Mouse (Mus musculus) brain, embryonic 14.5 days (tissue): Measurements from ENCODE around the gene Wfdc3.

Experiments
- CTCF ChIP-seq: fragments of 200-500 bp; IDR thresholded peaks from 2 replicates; pipeline ENCODE4 v1.5.1; 2012; ENCODE audit warnings: inconsistent platforms, mild to moderate bottlenecking, moderate library complexity, borderline replicate concordance; ENCODE audit not compliant: insufficient read depth, insufficient read length; ENCODE audit errors: extremely low read depth
- POLR2A ChIP-seq: fragments of 200-500 bp; IDR thresholded peaks from 2 replicates; pipeline ENCODE4 v1.6.1; 2012; ENCODE audit warnings: mild to moderate bottlenecking, inconsistent platforms, borderline replicate concordance; ENCODE audit not compliant: poor library complexity, insufficient read depth, insufficient read length, severe bottlenecking; ENCODE audit errors: extremely low read depth

DNA sequence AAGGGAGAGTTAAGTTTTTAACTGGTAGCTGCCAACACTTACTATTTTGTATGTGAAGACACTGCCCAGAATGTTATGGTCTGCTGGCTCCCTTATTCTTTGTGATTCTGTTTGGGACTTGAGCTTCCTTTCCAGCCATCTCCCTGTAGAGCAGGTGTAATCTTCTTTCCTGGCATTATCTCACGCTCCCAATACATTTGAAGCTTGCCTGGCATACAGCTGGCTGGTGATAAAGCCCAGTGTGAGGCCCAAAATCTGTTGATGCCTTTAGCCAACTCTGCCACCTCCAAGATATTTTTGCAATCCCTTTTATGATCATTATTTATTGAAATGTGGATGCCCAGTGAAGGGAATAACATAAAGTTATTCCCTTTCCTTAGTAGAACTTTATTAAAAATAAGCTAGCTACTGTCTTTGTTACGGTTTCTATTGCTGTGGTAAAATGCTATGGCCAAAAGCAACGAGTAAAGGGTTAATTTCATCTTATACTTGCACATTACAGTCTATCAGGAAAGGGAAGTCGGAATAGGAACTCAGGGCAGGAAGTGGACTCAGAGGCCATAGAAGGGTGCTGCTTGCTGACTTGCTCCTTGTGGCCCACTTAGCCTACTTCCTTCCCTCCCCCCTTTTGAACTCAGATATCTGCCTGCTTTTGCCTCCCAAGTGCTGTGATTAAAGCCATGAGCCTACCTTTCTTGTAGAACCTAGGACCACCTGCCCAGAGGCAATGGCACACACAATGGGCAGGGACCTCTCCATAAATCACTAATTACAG, 14.5 kb upstream of the Wfdc3 start:
- no peak for TF ChIP-seq POLR2A
- TF ChIP-seq CTCF = no peak
